Comparison of ENCODE assay signal across 11 mouse cellular contexts in genomic region chr5:139286142-139286941, GRCm38 (mm10). TPM values are rescaled to one million over a fixed set of nuclear protein-coding genes. Genes with fewer than 3 reads are reported as not detected.
DNase-seq lines count a peak whose midpoint lies in the region; ATAC-seq and TF ChIP-seq lines count a peak whose summit lies in the region.
"Had no signal": no experiment of that assay in that cellular context is flagged by ENCODE, and none has a peak within 500 bp of the region (broad histone marks: within the 10 kb centered on the region; RNA-seq: fewer than 3 reads in every experiment).

No protein-coding gene starts in this region.

- no peaks in the 10 kb centered on the region for H3K79me2 ChIP-seq in heart, adult 2 months (replicated peaks; ENCODE audit: control insufficient read depth, insufficient read depth, low read length)

- no peaks in the 10 kb centered on the region for H3K9me3 ChIP-seq in lung, postnatal 0 days (ENCODE audit: low read length)
- H3K9me3 ChIP-seq: forebrain, embryonic 15.5 days; heart, embryonic 15.5 days had no signal

- no peaks in the 10 kb centered on the region; the same call in 1 of the 2 replicates for H3K4me1 ChIP-seq in heart, adult 2 months (ENCODE audit: control insufficient read depth, insufficient read depth, low read length)
- H3K4me1 ChIP-seq in spleen, adult 2 months (ENCODE audit: control insufficient read depth, insufficient read depth, insufficient read length) = peaks cover 48% of the 10 kb centered on the region; the same call in 1 of the 2 replicates
- 0 out of 2 replicates have a peak, but pooled peaks cover 3% of the 10 kb centered on the region for H3K4me1 ChIP-seq in lung, postnatal 0 days (ENCODE audit: insufficient read depth, low read depth, low read length)
- H3K4me1 ChIP-seq: forebrain, embryonic 15.5 days had no signal

- no peak overlapping the region for H3K9ac ChIP-seq in heart, adult 2 months (ENCODE audit: low read depth, low read length)
- no peak overlapping the region for H3K9ac ChIP-seq in lung, postnatal 0 days (replicated peaks; ENCODE audit: low read depth)
- H3K9ac ChIP-seq: forebrain, embryonic 15.5 days; heart, embryonic 15.5 days had no signal

- H3K4me2 ChIP-seq in lung, postnatal 0 days (replicated peaks; ENCODE audit: low read depth, low read length) = no peak overlapping the region
- H3K4me2 ChIP-seq: forebrain, embryonic 15.5 days; heart, embryonic 15.5 days had no signal

- intact Hi-C loops in heart, adult 2 months (cut with DNase I) = no loop called here
- intact Hi-C loops in left cerebral cortex, postnatal 10 days (cut with DNase I) = no loop called here

- peak; percentile 91 for DNase-seq in heart, adult 11 months
- DNase-seq in heart, adult 2 months = no peak
- no peak for DNase-seq in spleen, adult 2 months (ENCODE audit: low read depth in 1 of 2, low spot score in 2 of 2)
- DNase-seq in spleen, postnatal 36 days (ENCODE audit: low spot score in 2 of 2) = no peak
- peak; percentile 52 for DNase-seq in lung, postnatal 0 days (ENCODE audit: low spot score)
- DNase-seq in frontal cortex, adult 2 months (ENCODE audit: extremely low spot score in 1 of 2, low spot score in 1 of 2) = no peak
- no peak for DNase-seq in left cerebral cortex, postnatal 10 days (ENCODE audit: extremely low spot score in 1 of 2, low spot score in 2 of 2)
- DNase-seq: kidney, postnatal 14 days had no signal

- TF ChIP-seq POLR2A in heart, adult 2 months (IDR thresholded peaks at IDR 0.05; ENCODE audit: insufficient read depth, low read depth, low read length) = no peak
- TF ChIP-seq POLR2A in spleen, adult 2 months (IDR thresholded peaks at IDR 0.05; ENCODE audit: low read depth, low read length) = no peak

- H3K4me3 ChIP-seq in heart, adult 2 months = no peak overlapping the region
- H3K4me3 ChIP-seq in spleen, adult 2 months (ENCODE audit: extremely low read depth, insufficient read depth, insufficient read length) = no peak overlapping the region
- no peak overlapping the region for H3K4me3 ChIP-seq in lung, postnatal 0 days (ENCODE audit: low read depth, low read length)
- H3K4me3 ChIP-seq: forebrain, embryonic 15.5 days; heart, embryonic 15.5 days had no signal

- no peaks in the 10 kb centered on the region for H3K36me3 ChIP-seq in heart, adult 2 months (ENCODE audit: control insufficient read depth, insufficient read depth, low read length)
- H3K36me3 ChIP-seq in spleen, adult 2 months (ENCODE audit: control insufficient read depth, insufficient read depth, low read length) = no peaks in the 10 kb centered on the region
- no peaks in the 10 kb centered on the region for H3K36me3 ChIP-seq in lung, postnatal 0 days (ENCODE audit: insufficient read depth, low read length)
- H3K36me3 ChIP-seq: forebrain, embryonic 15.5 days; heart, embryonic 15.5 days had no signal

- 57% methylated on average over 14 of the region's 14 CpGs for WGBS in heart, adult 2 months
- 75% methylated on average over 14 of the region's 14 CpGs for WGBS in spleen, adult 2 months
- WGBS in lung, postnatal 0 days = 30% methylated on average over 14 of the region's 14 CpGs

- no peak for TF ChIP-seq CTCF in heart, adult 2 months (IDR thresholded peaks at IDR 0.05)
- TF ChIP-seq CTCF in spleen, adult 2 months (IDR thresholded peaks at IDR 0.05; ENCODE audit: extremely low read depth, insufficient read depth, insufficient read length, insufficient replicate concordance) = no peak
- no peak for TF ChIP-seq CTCF in lung, postnatal 0 days (IDR thresholded peaks at IDR 0.05)

- ATAC-seq in lung, postnatal 0 days = peak; percentile 27; the same call in 1 of the 2 replicates
- no peak for ATAC-seq in activated CD4-positive, CD25-positive, alpha-beta regulatory T cell, adult 4 months
- ATAC-seq: forebrain, embryonic 15.5 days had no signal

- no peak overlapping the region for H3K27ac ChIP-seq in heart, adult 2 months
- H3K27ac ChIP-seq in spleen, adult 2 months (ENCODE audit: insufficient read depth, low read length) = peak overlapping the region; percentile 61
- peak overlapping the region; percentile 6; the same call in 1 of the 2 replicates for H3K27ac ChIP-seq in lung, postnatal 0 days (ENCODE audit: low read length)
- H3K27ac ChIP-seq: forebrain, embryonic 15.5 days; heart, embryonic 15.5 days had no signal

- TF ChIP-seq EP300 in heart, adult 2 months (IDR thresholded peaks at IDR 0.05; ENCODE audit: insufficient read depth, low read depth, low read length) = no peak
- TF ChIP-seq EP300 in lung, postnatal 0 days (IDR thresholded peaks at IDR 0.05) = no peak

- no peaks in the 10 kb centered on the region for H3K27me3 ChIP-seq in heart, adult 2 months (ENCODE audit: control insufficient read depth, insufficient read depth, low read length)
- H3K27me3 ChIP-seq in spleen, adult 2 months (ENCODE audit: control insufficient read depth, insufficient read depth, low read length) = no peaks in the 10 kb centered on the region
- H3K27me3 ChIP-seq in lung, postnatal 0 days (replicated peaks; ENCODE audit: insufficient read depth, low read length) = no peaks in the 10 kb centered on the region
- H3K27me3 ChIP-seq: forebrain, embryonic 15.5 days; heart, embryonic 15.5 days had no signal

RNA-seq across cellular contexts. Expression of gene Get4, which starts 34.2 kb away (rescaled TPM):
- 10 to 100 TPM; 38.2 to 45.4 TPM for total RNA-seq in heart, adult 2 months (2021)
- polyA plus RNA-seq in heart, adult 2 months (2012; rRNA removed) = 57.3 and 59.6 TPM in 2 replicates
- polyA plus RNA-seq in spleen, adult 2 months (2012; rRNA removed) = 91.4 and 137 TPM in 2 replicates
- 151 and 170 TPM in 2 replicates for polyA plus RNA-seq in lung, postnatal 0 days (2015; fragmentation: Nextera tagmentation; extraction: Ambion mirVana)
- polyA plus RNA-seq in frontal cortex, adult 2 months (2012; rRNA removed) = 81.8 and 91.6 TPM in 2 replicates
- polyA plus RNA-seq in activated CD4-positive, CD25-positive, alpha-beta regulatory T cell, adult 4 months (2017; shearing (Covaris generic)) = 10 to 100 TPM; 14.9 to 18.2 TPM
- 10 to 100 TPM; 55.9 to 56.2 TPM for total RNA-seq in left cerebral cortex, postnatal 10 days (2021)

RNA-seq across cellular contexts. Expression of gene Adap1, which starts 39.1 kb away (rescaled TPM):
- 1 to 10 TPM; 1.5 to 1.7 TPM for total RNA-seq in heart, adult 2 months (2021)
- 2.7 and 2.8 TPM in 2 replicates for polyA plus RNA-seq in heart, adult 2 months (2012; rRNA removed)
- polyA plus RNA-seq in spleen, adult 2 months (2012; rRNA removed) = 23.2 and 29.5 TPM in 2 replicates
- polyA plus RNA-seq in lung, postnatal 0 days (2015; fragmentation: Nextera tagmentation; extraction: Ambion mirVana) = 3.6 and 4.1 TPM in 2 replicates
- 178 and 201 TPM in 2 replicates for polyA plus RNA-seq in frontal cortex, adult 2 months (2012; rRNA removed)
- polyA plus RNA-seq in activated CD4-positive, CD25-positive, alpha-beta regulatory T cell, adult 4 months (2017; shearing (Covaris generic)) = 1 to 10 TPM; 3.5 to 5.7 TPM
- total RNA-seq in left cerebral cortex, postnatal 10 days (2021) = 100 to 1,000 TPM; 370 to 382 TPM

Comparison
In these comparisons a context has a peak if more than half of its experiments do, and no peak if none do; other contexts are left out.
1. DNase-seq: peak in heart, adult 11 months (single experiment) and lung, postnatal 0 days (single experiment); none in heart, adult 2 months (0 of 2), spleen, adult 2 months (0 of 2), spleen, postnatal 36 days (0 of 2), frontal cortex, adult 2 months (0 of 2) and left cerebral cortex, postnatal 10 days (0 of 2).